Comparison of ENCODE assay signal across 15 mouse cellular contexts in genomic region chr19:40509274-40509673, GRCm38 (mm10). TPM values are rescaled to one million over a fixed set of nuclear protein-coding genes. Genes with fewer than 3 reads are reported as not detected.
DNase-seq lines count a peak whose midpoint lies in the region; ATAC-seq lines count a peak whose summit lies in the region.
"Had no signal": no experiment of that assay in that cellular context is flagged by ENCODE, and none has a peak within 500 bp of the region (broad histone marks: within the 10 kb centered on the region; RNA-seq: fewer than 3 reads in every experiment).

No protein-coding gene starts in this region.

- H3K4me2 ChIP-seq in heart, embryonic 16.5 days (ENCODE audit: low read depth, low read length) = no peak overlapping the region
- H3K4me2 ChIP-seq in liver, embryonic 12.5 days = no peak overlapping the region
- H3K4me2 ChIP-seq: heart, embryonic 11.5 days; intestine, embryonic 15.5 days; limb, embryonic 12.5 days had no signal

- peaks cover 47% of the 10 kb centered on the region for H3K4me1 ChIP-seq in heart, embryonic 16.5 days (ENCODE audit: control insufficient read depth, insufficient read depth, low read length)
- peaks cover 56% of the 10 kb centered on the region for H3K4me1 ChIP-seq in liver, embryonic 12.5 days
- H3K4me1 ChIP-seq in brown adipose tissue, adult 24 weeks (ENCODE audit: control insufficient read depth, insufficient read depth, insufficient read length, low read length) = peaks cover 24% of the 10 kb centered on the region

- no peak overlapping the region for H3K9ac ChIP-seq in heart, embryonic 16.5 days (ENCODE audit: low read length)
- no peak overlapping the region for H3K9ac ChIP-seq in liver, embryonic 12.5 days
- H3K9ac ChIP-seq: intestine, embryonic 15.5 days; limb, embryonic 12.5 days; midbrain, embryonic 12.5 days had no signal

- peak overlapping the region; percentile 3; the same call in 1 of the 2 replicates for H3K27ac ChIP-seq in heart, embryonic 16.5 days (ENCODE audit: low read length)
- peak overlapping the region; percentile 60; the same call in 1 of the 2 replicates for H3K27ac ChIP-seq in liver, embryonic 12.5 days
- peak overlapping the region; percentile 59 for H3K27ac ChIP-seq in brown adipose tissue, adult 24 weeks (replicated peaks; ENCODE audit: low read depth, low read length)
- H3K27ac ChIP-seq: intestine, embryonic 15.5 days; limb, embryonic 12.5 days; midbrain, embryonic 12.5 days had no signal

- no peak for DNase-seq in heart, postnatal 14 days
- DNase-seq in liver = no peak
- DNase-seq in induced T-regulatory cell, adult 2 months (ENCODE audit: low read depth) = peak; percentile 21
- no peak for DNase-seq in urinary bladder, postnatal 36 days (ENCODE audit: low spot score in 2 of 2)
- DNase-seq: adrenal gland, postnatal 25 days; cerebellum, postnatal 25 days; lung, postnatal 14 days; thymus, adult 2 months had no signal

- H3K9me3 ChIP-seq in heart, embryonic 16.5 days (replicated peaks; ENCODE audit: control insufficient read depth, low read length) = peaks cover 5% of the 10 kb centered on the region; the same call in 1 of the 2 replicates
- no peaks in the 10 kb centered on the region for H3K9me3 ChIP-seq in liver, embryonic 12.5 days (replicated peaks)
- H3K9me3 ChIP-seq: intestine, embryonic 15.5 days had no signal

- 67% methylated on average over 2 of the region's 2 CpGs for WGBS in heart, embryonic 16.5 days
- 78% methylated on average over 2 of the region's 2 CpGs for WGBS in liver, embryonic 12.5 days (ENCODE audit: insufficient replicate concordance)

- intact Hi-C loops in heart, postnatal 14 days (cut with DNase I) = loop anchor here (2.0 kb wide), 1 partner anchor 18 kb away; no protein-coding TSS in a partner anchor

- ATAC-seq in heart, embryonic 16.5 days (replicated peaks; ENCODE audit: extremely low read depth, insufficient read depth, low FRiP score) = no peak
- ATAC-seq in liver, embryonic 12.5 days = no peak
- ATAC-seq: intestine, embryonic 15.5 days had no signal

- H3K36me3 ChIP-seq in heart, embryonic 16.5 days (ENCODE audit: control insufficient read depth, insufficient read depth) = peaks cover 2% of the 10 kb centered on the region; the same call in 1 of the 2 replicates
- H3K36me3 ChIP-seq in liver, embryonic 12.5 days = peaks cover 7% of the 10 kb centered on the region
- H3K36me3 ChIP-seq: intestine, embryonic 15.5 days; limb, embryonic 12.5 days; midbrain, embryonic 12.5 days had no signal

- H3K27me3 ChIP-seq in heart, embryonic 16.5 days (ENCODE audit: control insufficient read depth, insufficient read depth, low read length) = no peaks in the 10 kb centered on the region
- no peaks in the 10 kb centered on the region for H3K27me3 ChIP-seq in liver, embryonic 12.5 days (replicated peaks)
- H3K27me3 ChIP-seq: intestine, embryonic 15.5 days; limb, embryonic 12.5 days; midbrain, embryonic 12.5 days had no signal

- H3K4me3 ChIP-seq in heart, embryonic 16.5 days (ENCODE audit: low read length) = no peak overlapping the region
- H3K4me3 ChIP-seq in liver, embryonic 12.5 days = no peak overlapping the region
- H3K4me3 ChIP-seq in brown adipose tissue, adult 24 weeks (ENCODE audit: insufficient read depth, low read depth, low read length) = no peak overlapping the region
- H3K4me3 ChIP-seq: intestine, embryonic 15.5 days; limb, embryonic 12.5 days; midbrain, embryonic 12.5 days had no signal

RNA-seq across cellular contexts. Expression of gene Sorbs1, which starts 4.3 kb away (rescaled TPM):
- polyA plus RNA-seq in heart, embryonic 16.5 days (2015; fragmentation: Nextera tagmentation; extraction: Ambion mirVana) = 141 and 152 TPM in 2 replicates
- total RNA-seq in heart, postnatal 14 days (2021) = 100 to 1,000 TPM; 523 to 539 TPM
- polyA plus RNA-seq in liver, embryonic 12.5 days (2016; fragmentation: Nextera tagmentation; extraction: Ambion mirVana) = 34.3 and 35.1 TPM in 2 replicates
- polyA plus RNA-seq in brown adipose tissue, adult 24 weeks (2012; ENCODE audit: insufficient read depth, insufficient read length, missing spikeins) = 254 and 431 TPM in 2 replicates

Comparison
In these comparisons a context has a peak if more than half of its experiments do, and no peak if none do; other contexts are left out.
1. H3K27ac ChIP-seq: peak in every context shown above with its lines; median percentile 60 in liver, embryonic 12.5 days; 59 in brown adipose tissue, adult 24 weeks; 3 in heart, embryonic 16.5 days.